Mouse (Mus musculus) frontal cortex, postnatal 10 days (tissue): ENCODE results near the gene Nfyc.

ENCODE experiments used
- DNase-seq, 2 experiments: peaks; one replicate each; pipeline ENCODE4 v3.0.0; 2022; ENCODE audit warnings: low spot score in 2 of 2, mixed read lengths in 1 of 2

The Nfyc gene

DNA sequence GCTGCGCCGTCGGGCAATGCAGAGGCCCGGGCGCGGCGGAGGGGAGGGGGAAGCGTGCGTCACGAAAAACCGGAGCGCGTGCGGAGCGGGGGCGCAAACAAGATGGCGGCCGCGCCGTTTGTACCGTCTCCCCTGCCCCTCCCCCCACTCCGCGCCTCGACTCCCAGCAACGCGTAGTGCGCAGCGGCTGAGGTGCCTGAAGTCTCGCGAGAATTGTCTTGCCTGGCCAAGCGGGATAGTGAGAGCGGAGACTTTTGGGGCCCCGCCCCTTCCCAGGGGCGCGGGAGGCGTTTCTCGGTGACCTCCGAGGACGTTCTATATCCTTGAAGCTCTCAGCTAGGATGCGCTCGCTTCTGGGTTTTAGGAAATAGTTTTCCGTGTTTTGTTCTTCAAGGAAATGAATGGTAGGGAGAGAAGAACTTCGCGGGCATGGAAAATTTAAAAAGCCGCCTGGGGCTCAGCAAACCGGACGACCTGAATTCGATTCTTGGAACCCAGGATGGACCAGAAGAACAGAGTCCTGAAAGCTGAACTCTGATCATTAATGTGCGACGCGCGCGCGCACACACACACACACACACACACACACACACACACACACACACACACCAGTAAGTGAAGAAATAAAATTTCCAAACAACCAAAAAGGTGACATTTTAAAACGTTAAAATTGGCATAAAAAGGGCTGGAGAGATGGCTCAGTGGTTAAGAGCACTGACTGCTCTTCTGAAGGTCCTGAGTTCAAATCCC lies 5.6 kb downstream of the Nfyc start:
- DNase-seq = peak; percentile 95 to 97

DNA sequence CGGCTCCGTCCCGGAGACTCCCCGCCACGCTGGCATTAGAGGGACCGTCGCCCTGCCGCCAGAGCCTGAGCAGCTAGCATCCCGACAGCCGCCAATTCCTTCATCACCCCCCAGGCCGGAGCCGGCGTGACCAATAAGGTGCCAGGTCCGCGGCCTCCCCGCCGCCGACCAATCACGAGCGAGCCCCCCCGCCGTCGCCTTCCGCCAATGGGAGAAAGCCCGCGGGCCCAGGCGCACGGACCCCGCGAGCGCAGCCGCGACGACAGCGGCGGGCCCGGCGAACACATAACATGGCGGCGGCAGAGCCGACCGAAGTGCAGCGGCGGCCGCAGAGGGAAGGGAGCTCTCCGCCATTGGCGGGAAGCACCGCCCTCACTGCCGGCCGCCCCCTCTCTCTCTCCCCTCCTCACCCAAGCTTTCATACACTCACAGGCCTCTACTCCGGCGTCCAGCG lies 6.2 kb downstream of the Nfyc start:
- DNase-seq = peak; percentile 93 to 95

DNA sequence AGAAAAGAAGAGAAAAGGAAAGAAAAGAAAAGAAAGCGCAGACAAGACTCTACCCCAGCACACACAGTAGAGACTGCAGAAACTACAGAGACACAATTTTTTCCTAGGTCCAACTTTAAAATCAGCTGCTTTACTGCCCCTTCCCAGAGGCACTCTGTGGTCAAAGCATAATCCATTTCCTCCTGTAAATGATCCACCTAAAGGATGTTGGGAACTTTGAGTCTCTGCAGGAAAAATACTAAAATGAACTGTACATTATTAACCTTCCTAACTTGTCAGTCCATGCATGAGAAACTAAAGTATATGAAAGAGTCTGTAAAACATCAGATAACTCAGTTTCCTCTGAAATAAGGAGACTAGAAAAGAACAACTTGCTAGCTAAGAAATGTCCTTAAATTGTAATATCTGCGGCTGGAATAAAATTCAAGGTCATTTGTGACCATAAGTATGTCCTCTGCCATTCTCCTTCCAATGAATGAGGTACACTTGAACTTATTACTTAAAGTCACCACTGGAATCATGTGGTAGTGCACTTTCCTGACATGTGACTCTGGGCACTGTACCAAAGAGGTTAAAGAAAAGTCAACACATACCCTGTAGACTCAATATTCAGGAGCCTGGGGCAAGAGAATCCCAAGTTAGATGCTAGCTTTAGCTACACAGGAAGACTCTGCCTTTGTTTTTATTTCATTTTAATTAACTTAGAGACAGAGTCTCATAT lies 9.0 kb downstream of the Nfyc start:
- no peak for DNase-seq

DNA sequence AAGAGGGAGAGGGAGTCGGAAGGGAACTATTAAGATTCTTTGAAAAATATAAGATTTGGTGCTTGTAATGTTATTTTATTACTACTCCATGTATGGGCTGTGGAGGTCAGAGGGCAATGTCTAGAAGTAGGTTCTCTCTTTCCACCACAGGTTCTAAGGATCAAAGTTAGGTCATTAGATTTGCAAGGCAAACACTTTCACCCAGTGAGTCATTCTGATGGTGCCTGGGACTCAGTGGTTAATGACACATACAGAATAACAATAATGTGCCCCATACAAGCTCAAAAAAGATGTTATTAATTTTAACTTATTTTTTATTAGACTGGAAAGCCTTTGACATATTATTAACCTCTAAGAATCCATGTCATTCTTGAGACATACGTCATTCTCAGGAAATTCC lies 11.5 kb downstream of the Nfyc start:
- no peak for DNase-seq

DNA sequence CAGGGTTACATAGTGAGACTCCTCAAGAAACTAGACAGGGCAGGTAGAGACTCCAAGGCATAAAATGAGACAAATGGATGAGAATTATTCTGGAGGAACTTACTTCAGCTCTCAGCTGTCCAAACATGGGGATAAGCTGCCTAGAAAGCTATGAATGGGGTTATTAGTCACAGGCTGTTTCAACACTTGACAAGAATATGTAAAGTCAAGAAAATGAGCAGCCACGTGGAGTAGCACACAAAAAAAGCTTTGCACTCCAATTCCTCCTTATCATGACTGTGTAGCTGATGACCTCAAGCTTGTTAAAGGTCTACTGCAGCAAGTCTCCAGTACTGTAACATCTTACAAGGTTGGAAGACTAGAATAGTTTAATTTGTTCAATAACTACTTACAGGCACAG lies 12.1 kb downstream of the Nfyc start:
- DNase-seq = no peak

DNA sequence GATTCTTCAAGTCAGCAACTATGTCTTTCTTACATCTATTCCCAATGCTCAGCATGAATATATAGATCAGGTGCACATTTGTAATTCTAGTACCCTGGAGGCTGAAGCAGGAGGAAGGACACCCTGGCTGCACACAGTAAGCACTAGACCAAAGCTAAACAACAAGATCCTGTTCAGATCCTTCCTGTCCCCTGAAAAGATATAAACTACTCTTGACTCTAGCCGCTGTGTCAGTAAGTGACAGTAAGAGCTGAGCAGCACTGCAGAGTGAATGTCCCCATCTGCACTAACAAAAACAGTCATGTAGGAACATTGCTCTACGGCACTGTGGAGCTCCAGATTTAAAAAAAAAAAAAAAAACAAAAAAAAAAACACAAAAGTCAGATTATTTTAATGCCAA lies 13.4 kb downstream of the Nfyc start:
- DNase-seq = no peak

DNA sequence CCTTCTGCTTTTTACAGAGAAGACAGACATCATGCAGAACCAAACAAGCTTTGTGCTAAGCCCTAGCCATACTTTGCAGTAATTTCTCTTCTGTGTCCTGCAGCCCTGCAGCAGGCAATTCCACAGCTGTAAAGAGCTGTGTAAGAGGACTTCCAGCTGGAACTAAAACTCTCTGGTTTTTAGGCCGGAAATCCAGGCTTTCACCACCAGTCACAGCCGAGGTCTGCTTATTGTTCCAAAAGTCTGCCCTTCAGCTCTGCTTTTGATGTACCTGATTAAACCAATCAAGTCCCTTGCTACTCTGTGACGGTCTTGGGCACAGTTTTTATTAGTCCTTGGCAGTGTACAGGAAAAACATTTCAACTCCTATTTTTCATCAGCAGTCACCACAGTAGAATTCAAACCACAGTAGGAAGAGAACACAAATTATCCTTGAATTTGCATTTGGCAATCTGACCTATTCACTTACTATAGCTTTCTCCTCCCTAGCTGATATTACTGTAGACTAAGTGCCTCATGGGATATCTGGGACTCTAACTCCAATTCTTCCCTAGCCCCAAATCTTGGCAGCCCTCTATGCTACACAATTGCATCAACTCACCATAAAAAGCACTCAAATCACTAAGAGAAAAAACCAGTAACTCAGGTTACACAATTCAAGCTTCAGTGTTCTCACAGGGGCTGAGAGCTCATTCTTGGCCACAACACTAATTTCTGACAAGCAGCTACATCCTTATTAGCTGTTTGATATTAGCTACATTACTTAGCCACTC lies 14.2 kb downstream of the Nfyc start:
- no peak for DNase-seq

DNA sequence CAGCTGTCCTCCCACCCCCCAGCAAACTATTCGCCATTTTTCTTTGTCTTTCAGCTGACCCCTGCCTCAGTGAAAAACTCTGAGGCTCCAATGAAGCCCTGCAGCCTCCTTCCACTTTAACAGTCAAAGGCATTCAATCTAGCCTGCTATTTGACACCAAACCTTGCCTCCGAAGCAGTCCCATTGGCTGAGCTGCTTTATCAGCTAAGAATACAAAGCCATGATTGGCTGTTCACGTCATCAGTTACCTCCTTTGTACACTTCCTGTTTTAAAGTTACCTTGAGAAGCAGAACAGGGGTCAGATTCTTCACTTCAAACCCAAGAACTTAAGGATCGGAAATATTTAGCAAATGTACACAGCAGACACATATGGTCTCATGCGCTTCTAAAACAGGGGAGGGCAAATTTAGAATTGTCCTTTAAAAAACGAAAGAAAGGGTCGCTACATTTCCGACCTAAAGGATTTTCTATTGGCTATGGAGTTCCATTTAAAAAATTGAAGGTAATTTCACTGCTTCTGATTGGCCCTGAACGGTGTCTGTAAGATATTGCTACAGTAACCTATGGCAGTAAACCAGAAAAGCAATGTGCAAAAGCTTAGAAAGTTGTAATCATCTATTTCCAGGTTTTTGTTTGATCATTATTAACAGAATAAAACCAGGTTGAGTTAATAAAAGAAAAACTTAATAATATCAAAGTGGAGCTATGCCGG lies 15.6 kb downstream of the Nfyc start:
- peak; percentile 72 to 73 for DNase-seq

DNA sequence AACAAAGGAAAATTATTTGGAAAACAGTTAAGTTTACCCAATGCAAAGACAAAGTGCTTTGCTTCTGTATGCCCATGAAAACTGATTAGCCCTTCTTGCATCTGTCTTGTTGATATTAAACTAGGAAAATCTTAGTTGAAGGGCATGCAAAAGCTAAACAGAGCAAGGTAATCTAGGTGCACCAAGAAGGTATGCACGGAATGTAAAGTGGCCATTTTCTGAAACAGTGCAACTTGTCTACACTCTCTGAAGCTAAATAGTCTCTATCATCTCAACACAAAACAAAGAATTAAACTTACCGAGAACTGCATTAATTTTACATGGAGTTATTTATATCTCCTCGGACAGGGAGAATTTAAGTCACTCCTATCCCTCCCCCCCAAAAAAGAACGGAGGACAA lies 16.2 kb downstream of the Nfyc start:
- no peak for DNase-seq

DNA sequence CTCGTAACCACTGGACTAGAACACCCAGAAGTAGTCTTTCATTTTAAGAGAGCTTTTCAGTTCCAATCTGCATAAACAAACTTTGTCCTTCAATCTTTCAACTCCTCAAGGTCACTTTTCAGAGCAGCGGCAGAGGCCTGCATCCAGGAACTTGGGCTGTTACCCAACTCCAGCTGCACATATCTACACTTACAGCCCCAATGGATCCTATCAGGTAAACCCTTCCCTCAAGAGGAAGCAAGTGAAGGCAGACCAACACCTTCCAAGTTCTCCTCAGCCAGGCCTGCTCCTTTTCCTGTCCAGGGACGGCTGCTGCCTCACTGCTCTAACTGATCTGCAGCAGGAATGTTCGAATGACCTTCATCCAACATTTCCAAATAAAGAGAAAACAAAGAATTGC lies 17.2 kb downstream of the Nfyc start:
- no peak for DNase-seq

DNA sequence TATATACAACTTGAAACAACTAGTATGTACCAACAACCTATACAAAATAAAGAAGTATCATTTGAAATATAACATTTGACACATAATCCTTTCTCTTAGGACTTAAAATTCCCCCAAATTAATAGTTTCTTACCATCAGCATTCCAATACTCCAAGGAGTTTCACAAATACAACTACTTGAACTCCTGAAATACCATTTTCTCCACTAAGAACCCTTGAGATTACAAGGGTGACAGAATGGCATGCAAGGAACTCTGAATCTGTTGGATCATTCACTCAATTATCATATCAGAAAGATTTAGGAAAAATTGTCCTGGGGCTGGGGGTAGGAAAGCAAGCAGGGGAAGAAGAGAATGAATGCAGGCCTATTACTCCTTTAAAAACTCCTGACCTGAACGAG lies 17.6 kb downstream of the Nfyc start:
- DNase-seq = no peak

DNA sequence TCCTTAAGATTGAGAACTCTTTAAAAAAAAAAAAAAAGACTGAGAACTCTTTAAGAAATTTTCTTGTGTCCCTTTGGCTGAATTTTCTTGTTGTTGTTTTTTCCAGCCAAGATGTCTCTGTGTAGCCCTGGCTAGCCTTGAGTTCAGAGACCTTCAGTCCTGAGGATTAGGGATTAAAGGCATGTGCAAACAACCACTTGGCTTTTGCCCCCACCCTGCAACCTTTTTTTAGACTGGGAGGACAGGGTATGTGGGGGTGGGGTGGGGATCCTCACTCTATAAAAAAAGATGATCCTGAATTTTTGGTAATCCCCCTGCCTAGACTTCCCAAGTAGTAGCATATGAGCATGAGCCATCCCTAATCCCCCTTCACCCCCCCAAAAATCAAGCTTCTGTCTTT lies 25.6 kb downstream of the Nfyc start:
- DNase-seq = no peak

DNA sequence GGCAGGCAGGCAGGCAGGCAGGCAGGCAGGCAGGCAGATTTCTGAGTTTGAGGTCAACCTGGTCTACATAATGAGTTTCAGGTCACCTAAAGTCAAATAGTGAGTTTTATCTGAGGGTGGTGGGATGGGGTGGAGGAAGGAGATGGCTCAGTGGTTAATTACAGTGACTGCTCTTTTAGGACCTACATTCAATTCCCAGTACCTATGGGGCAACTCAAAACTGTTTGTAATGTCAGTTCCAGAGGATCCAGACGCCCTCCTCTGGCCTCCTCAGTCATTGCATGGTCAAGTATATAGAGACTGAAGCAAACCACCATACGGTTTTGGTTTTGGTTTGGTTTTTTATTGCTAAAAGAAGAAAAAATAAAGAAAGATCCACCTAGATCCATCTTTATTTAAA lies 29.9 kb downstream of the Nfyc start:
- DNase-seq = no peak

DNA sequence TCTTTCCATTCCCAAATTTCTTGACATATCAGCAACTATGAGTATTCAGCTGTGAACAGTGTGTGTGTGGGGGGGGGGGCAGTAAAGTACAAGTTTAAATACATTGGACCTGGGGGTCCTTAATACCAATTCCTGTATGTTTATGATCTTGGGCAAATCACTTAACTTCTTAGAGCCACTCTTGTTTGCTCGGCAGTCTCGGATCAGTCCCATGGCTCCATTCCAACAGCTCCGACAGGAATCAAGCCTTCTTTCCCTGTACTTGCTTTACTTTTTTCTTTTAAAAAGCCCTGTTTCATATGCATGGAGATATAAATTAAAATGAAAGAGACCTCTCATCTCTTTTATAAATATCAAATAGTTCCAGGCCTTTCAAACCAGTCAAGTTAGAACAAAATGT lies 30.7 kb downstream of the Nfyc start:
- no peak for DNase-seq

DNA sequence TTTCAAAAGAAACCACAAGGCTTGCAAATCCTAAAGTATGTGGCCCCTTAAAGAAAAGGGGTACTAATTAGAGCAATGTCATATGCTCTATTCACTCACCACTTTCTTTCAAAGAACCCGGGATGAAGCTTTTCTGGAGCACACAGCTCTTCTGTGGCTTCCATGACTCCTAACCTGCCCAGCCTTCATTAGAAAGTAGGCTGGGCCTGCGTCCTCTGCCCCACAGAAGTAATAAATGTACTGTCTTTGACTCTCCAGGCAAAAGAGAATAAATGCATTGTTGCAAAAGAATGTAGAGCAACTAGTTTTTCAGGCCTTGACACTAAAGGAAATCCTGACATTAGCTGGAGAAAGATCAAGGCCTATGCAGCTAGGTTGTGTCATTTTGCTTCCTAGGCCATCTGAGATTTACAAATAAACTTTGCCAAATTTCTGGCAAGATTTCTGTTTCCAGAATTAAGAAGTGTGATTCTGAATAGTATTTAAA lies 31.6 kb downstream of the Nfyc start:
- DNase-seq = no peak

DNA sequence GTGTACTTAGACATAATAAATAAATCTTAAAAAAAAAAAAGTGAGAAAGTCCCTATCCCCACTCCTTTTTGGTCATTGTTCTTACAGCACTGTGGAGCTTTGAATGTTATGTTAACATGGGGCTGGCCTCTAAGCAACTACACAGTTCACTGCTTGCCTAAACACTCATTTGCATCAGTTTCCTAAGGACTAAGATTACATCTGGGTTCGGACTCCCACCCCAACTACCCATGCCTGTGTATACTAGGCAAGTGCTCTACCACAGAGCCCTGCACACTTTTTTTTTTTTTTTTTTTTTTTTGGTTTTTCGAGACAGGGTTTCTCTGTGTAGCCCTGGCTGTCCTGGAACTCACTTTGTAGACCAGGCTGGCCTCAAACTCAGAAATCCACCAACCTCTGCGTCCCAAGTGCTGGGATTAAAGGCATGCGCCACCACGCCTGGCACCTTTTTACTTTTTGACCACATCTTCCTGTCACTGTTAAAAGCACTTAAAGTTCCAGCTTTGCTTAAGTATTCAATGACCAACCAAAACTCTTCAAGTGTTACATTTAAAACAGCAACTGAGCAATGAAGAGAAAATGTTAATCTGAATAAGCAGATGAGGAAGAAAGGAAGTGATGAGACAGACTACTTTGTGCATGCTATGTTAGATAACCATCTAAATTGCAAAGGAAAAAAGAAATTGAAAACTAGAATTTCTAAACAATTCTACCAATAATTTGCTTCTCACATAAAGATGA lies 33.2 kb downstream of the Nfyc start:
- DNase-seq = no peak

DNA sequence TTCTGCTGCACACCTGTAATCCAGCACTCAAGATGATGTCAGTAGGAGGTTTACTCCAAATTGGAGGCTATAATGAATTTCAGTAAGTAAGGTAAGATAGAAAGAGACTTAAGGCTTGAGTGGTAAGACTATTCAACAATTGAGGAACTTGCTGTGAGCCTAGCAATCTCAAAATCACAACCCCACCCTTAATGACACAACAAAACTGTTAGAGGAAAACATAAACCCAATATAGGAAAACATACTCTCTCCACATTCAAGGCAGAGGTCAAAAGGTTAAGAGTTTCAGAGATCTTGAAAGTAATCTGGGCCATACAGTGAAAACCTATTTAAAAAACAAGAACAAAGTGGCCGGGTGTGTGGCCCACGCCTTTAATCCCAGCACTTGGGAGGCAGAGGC lies 34.7 kb downstream of the Nfyc start:
- DNase-seq = no peak

DNA sequence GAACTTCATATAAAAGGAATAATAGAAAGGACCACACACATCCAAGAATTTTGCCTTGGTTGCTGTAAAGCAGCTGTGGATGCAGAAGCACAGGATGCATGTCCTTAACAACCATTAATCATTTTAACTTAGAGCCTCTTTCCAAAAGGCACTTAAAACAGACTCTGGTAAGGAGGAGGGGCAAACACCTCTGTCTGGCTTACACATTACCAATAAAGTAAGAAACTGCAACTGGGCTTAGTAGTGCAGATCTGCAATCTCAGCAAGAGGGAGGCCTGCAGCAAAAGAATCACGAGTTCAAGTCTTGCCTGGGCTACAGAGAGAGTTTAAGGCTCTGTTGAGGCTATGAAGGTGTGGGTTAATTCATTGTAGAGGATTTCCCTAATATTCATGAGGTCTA lies 35.7 kb downstream of the Nfyc start:
- no peak for DNase-seq

DNA sequence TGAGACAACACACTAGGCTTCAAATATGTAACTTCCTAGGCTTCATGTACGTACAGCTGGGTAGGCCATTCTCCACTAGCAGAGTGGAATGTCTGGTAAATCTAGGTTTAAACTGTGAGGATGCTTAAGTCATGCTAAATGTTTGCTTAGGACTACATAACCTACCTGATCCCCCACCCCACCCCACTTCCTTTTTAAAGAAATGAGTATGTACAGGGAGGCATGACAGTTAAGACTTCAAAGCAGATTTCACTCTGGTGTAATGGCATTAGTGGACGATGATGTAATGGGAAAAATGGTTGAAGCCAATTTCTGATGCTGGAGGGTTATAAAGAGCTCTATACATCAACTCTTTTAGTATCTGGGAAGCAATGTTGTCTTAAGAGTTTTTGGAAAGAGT lies 38.5 kb downstream of the Nfyc start:
- no peak for DNase-seq

DNA sequence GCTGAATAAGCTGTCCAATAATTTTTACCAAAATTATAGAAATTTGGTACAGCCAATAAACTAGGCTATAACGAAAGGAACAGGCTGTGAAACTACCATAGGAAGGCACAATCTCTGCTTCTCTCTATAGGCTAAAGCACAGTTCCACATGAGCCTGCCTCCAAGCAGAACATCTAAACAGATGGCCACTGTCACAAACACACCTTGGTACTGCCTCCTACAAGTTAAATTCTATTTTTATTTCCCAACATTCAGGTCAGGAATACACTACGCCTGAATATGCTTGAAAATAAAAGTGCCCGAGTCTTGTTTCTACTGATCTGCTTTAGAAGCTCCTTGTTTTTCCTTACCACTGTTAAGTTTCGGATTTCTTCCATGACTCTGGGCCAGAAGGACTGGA lies 41.3 kb downstream of the Nfyc start:
- DNase-seq = no peak

DNA sequence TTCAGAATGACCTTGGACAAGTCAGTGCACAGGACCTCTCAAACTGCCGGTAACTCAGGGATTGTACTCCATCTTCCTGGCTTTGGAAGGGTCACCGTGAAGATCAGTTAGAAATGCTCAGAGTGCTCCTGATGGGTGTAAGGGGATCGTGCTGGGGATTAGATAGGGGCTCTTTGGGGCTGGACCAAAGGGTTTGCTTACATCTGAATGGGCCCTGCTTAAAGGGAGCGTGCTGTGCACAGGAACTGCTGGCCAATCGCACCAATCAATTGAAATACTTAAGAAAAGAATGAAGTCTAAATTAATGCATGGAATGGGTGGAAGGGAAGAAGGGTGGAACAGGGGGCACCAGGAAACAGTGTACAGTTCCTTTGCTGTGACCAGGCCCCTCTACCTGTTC lies 75.6 kb downstream of the Nfyc start:
- no peak for DNase-seq
